Mouse (Mus musculus) spleen, adult 2 months (tissue): ENCODE data around the gene Lamp1. TPM values are rescaled to one million over a fixed set of nuclear protein-coding genes. Genes with fewer than 3 reads are reported as not detected.

Experiments used
- DNase-seq, 2 experiments: peaks; one replicate each; pipeline versions ENCODE4 v3.0.0 to v3.0.0-alpha.2; 2012 to 2021; ENCODE audit warnings: low spot score in 2 of 2, low read depth in 1 of 2
- H3K27ac ChIP-seq: fragments of 200-500 bp; 2 replicates; pipeline ENCODE4 v1.5.1; 2012; ENCODE audit warnings: low read length, inconsistent platforms; ENCODE audit not compliant: insufficient read depth
- H3K27me3 ChIP-seq: fragments of 200-500 bp; 2 replicates; pipeline ENCODE4 v1.6.1; 2012; ENCODE audit warnings: mild to moderate bottlenecking, moderate library complexity, low read length, inconsistent platforms; ENCODE audit not compliant: control insufficient read depth, insufficient read depth
- H3K36me3 ChIP-seq: fragments of 200-500 bp; 2 replicates; pipeline ENCODE4 v1.6.1; 2012; ENCODE audit warnings: mild to moderate bottlenecking, low read length, inconsistent platforms; ENCODE audit not compliant: control insufficient read depth, insufficient read depth
- H3K4me1 ChIP-seq: fragments of 200-500 bp; 2 replicates; pipeline ENCODE4 v1.6.1; 2011; ENCODE audit warnings: inconsistent platforms; ENCODE audit not compliant: control insufficient read depth, insufficient read depth, insufficient read length
- H3K4me3 ChIP-seq: fragments of 200-500 bp; 2 replicates; pipeline ENCODE4 v1.5.1; 2011; ENCODE audit warnings: mild to moderate bottlenecking, inconsistent platforms; ENCODE audit not compliant: insufficient read depth, insufficient read length; ENCODE audit errors: extremely low read depth
- CTCF ChIP-seq: fragments of 200-500 bp; IDR thresholded peaks from 2 replicates; pipeline ENCODE4 v1.5.1; 2011; ENCODE audit warnings: mild to moderate bottlenecking, inconsistent platforms; ENCODE audit not compliant: insufficient read depth, insufficient read length, insufficient replicate concordance; ENCODE audit errors: extremely low read depth
- POLR2A ChIP-seq: fragments of 200-500 bp; IDR thresholded peaks from 2 replicates; pipeline ENCODE4 v1.6.1; 2011; ENCODE audit warnings: low read depth, low read length, inconsistent platforms
- WGBS: fragments of 180-500 bp; shearing (Covaris S2); methylation state at CpG from one replicate; pipeline ENCODE4 v1.1.7; 2018; 5-methylcytosine and 5-hydroxymethylcytosine counted together
- polyA plus RNA-seq: library from polyadenylated mRNA; depleted of rRNA; stranded (reverse); fragments of >200 nt; gene quantifications from 2 replicates; pipeline ENCODE4 v1.2.3, GENCODE M21; 2012

Lamp1 gene
- polyA plus RNA-seq, 1 experiment = 234 TPM

- DNase-seq = no peak
- 79% methylated on average over 3 of the region's 3 CpGs for WGBS
- H3K4me1 ChIP-seq = peaks cover 3% of the 10 kb centered on the region
- H3K36me3 ChIP-seq = no peaks in the 10 kb centered on the region
- no peaks in the 10 kb centered on the region for H3K27me3 ChIP-seq
- no peak overlapping the region for H3K27ac ChIP-seq
- TF ChIP-seq POLR2A (no peak), CTCF (no peak)
- H3K4me3 ChIP-seq = no peak overlapping the region
Observed at GRCm38 (mm10) chr8:13160691-13161090, 1.7 kb downstream of the Lamp1 start.

GRCm38 (mm10) chr8:13162098-13162497, 3.1 kb downstream of the Lamp1 start:
- peaks cover 3% of the 10 kb centered on the region for H3K4me1 ChIP-seq
- no peaks in the 10 kb centered on the region for H3K27me3 ChIP-seq
- no peak for TF ChIP-seq CTCF
- TF ChIP-seq POLR2A = no peak
- 70% methylated on average over 6 of the region's 6 CpGs for WGBS
- no peak overlapping the region for H3K4me3 ChIP-seq
- no peak overlapping the region for H3K27ac ChIP-seq
- peaks cover 5% of the 10 kb centered on the region for H3K36me3 ChIP-seq
- no peak for DNase-seq

GRCm38 (mm10) chr8:13163563-13163962, 4.6 kb downstream of the Lamp1 start:
- 76% methylated on average over 1 of the region's 1 CpGs for WGBS
- H3K36me3 ChIP-seq = peaks cover 11% of the 10 kb centered on the region
- H3K4me1 ChIP-seq = peaks cover 3% of the 10 kb centered on the region
- TF ChIP-seq POLR2A (no peak), CTCF (no peak)
- DNase-seq = no peak
- H3K27ac ChIP-seq = no peak overlapping the region
- no peaks in the 10 kb centered on the region for H3K27me3 ChIP-seq
- no peak overlapping the region for H3K4me3 ChIP-seq

GRCm38 (mm10) chr8:13164361-13164760, 5.4 kb downstream of the Lamp1 start:
- Histone ChIP-seq H3K36me3 (peaks cover 11% of the 10 kb centered on the region), H3K4me1 (peaks cover 3% of the 10 kb centered on the region), H3K27ac (no peak overlapping the region), H3K4me3 (no peak overlapping the region), H3K27me3 (no peaks in the 10 kb centered on the region)
- whole genome bisulfite sequencing = 87% methylated on average over 5 of the region's 5 CpGs
- DNase-seq = no peak
- TF ChIP-seq POLR2A = no peak
- no peak for TF ChIP-seq CTCF

- TF ChIP-seq CTCF (no peak), POLR2A (no peak)
- 37% methylated on average over 1 of the region's 1 CpGs for WGBS
- H3K36me3 ChIP-seq = peaks cover 42% of the 10 kb centered on the region
- H3K4me1 ChIP-seq = no peaks in the 10 kb centered on the region
- no peak for DNase-seq
- H3K27me3 ChIP-seq = no peaks in the 10 kb centered on the region
- H3K27ac ChIP-seq = no peak overlapping the region
- no peak overlapping the region for H3K4me3 ChIP-seq
Observed at GRCm38 (mm10) chr8:13170510-13170909, 11.5 kb downstream of the Lamp1 start.

GRCm38 (mm10) chr8:13174305-13174704, 15.3 kb downstream of the Lamp1 start:
- Histone ChIP-seq H3K36me3 (peaks cover 37% of the 10 kb centered on the region), H3K4me3 (no peak overlapping the region), H3K4me1 (no peaks in the 10 kb centered on the region), H3K27ac (no peak overlapping the region), H3K27me3 (no peaks in the 10 kb centered on the region)
- 95% methylated on average over 4 of the region's 4 CpGs for WGBS
- no peak for TF ChIP-seq POLR2A
- TF ChIP-seq CTCF = no peak
- no peak for DNase-seq

- 92% methylated on average over 4 of the region's 4 CpGs for WGBS
- TF ChIP-seq CTCF (no peak), POLR2A (no peak)
- Histone ChIP-seq H3K4me1 (no peaks in the 10 kb centered on the region), H3K27me3 (no peaks in the 10 kb centered on the region), H3K27ac (no peak overlapping the region), H3K36me3 (peaks cover 36% of the 10 kb centered on the region), H3K4me3 (no peak overlapping the region)
- DNase-seq = no peak
Observed at GRCm38 (mm10) chr8:13174811-13175210, 15.8 kb downstream of the Lamp1 start.
